Mouse (Mus musculus) limb, embryonic 13.5 days (tissue): ENCODE measurements around the gene Syn3. TPM values are rescaled to one million over a fixed set of nuclear protein-coding genes. Genes with fewer than 3 reads are reported as not detected.

Experiments
- ATAC-seq: fragments of 200-750 bp; cut with Nextera tagmentation; 2 replicates; pipeline ENCODE4 v1.8.0; 2017; ENCODE audit warnings: low read depth, moderate number of reproducible peaks, moderate TSS enrichment; ENCODE audit not compliant: low FRiP score
- H3K27ac ChIP-seq: fragments of 300-500 bp; sonication (generic); 2 replicates; pipeline ENCODE4 v1.5.1; 2015; ENCODE audit warnings: inconsistent platforms, mild to moderate bottlenecking, moderate library complexity
- H3K27me3 ChIP-seq: fragments of 300-500 bp; sonication (generic); 2 replicates; pipeline ENCODE4 v1.6.1; 2015; ENCODE audit warnings: mild to moderate bottlenecking, inconsistent platforms
- H3K36me3 ChIP-seq: fragments of 300-500 bp; sonication (generic); 2 replicates; pipeline ENCODE4 v1.6.1; 2015; ENCODE audit warnings: inconsistent platforms, mild to moderate bottlenecking, moderate library complexity
- H3K4me1 ChIP-seq: fragments of 300-500 bp; sonication (generic); 2 replicates; pipeline ENCODE4 v1.6.1; 2015; ENCODE audit warnings: inconsistent platforms
- H3K4me2 ChIP-seq: fragments of 300-500 bp; sonication (generic); replicated peaks from 2 replicates; pipeline ENCODE4 v1.6.1; 2015; ENCODE audit warnings: inconsistent platforms, mild to moderate bottlenecking, moderate library complexity
- H3K4me3 ChIP-seq: fragments of 300-500 bp; sonication (generic); 2 replicates; pipeline ENCODE4 v1.5.1; 2015; ENCODE audit warnings: moderate library complexity, mild to moderate bottlenecking, inconsistent platforms
- H3K9ac ChIP-seq: fragments of 300-500 bp; sonication (generic); 2 replicates; pipeline ENCODE4 v1.6.1; 2015; ENCODE audit warnings: mild to moderate bottlenecking, inconsistent platforms
- H3K9me3 ChIP-seq: fragments of 300-500 bp; sonication (generic); 2 replicates; pipeline ENCODE4 v1.6.1; 2016; ENCODE audit warnings: inconsistent platforms
- WGBS: fragments of 180-500 bp; shearing (Covaris S2); methylation state at CpG from one replicate; pipeline ENCODE4 v1.1.7; 2015; 5-methylcytosine and 5-hydroxymethylcytosine counted together
- polyA plus RNA-seq: library from polyadenylated mRNA; unstranded; fragments of >200 nt; fragmentation: Nextera tagmentation; extraction: Ambion mirVana; gene quantifications from 2 replicates; pipeline ENCODE4 v1.2.1, GENCODE M21; 2015

The Syn3 gene
- polyA plus RNA-seq, 1 experiment from 2014 or later, result 3.1 TPM

DNA sequence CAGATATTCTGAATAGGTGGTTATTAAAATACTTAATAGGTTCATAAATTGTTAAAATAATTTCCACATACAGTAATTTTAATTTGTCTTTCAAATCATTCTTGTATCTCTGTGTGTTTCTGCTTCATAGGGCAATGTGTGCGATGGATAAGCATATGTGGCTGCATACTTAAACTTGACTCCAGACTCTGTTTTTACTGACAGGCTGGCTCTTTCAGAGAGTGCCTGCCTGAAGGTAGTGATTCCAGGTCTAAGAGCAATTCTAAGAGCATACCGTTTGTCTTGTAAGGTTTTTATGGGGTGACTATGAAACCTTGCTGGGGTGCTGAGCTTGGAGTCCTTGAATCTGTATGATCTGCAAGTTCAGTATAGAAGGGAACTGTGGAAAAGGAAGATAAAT is 472.8 kb downstream of the Syn3 start:
- WGBS, result 65% methylated on average over 2 of the region's 2 CpGs
- Histone ChIP-seq H3K27ac (no peak overlapping the region), H3K9ac (no peak overlapping the region), H3K4me3 (no peak overlapping the region), H3K36me3 (peaks cover 26% of the 10 kb centered on the region), H3K9me3 (no peaks in the 10 kb centered on the region), H3K27me3 (no peaks in the 10 kb centered on the region), H3K4me1 (peaks cover 17% of the 10 kb centered on the region), H3K4me2 (no peak overlapping the region)
- ATAC-seq, result no peak

DNA sequence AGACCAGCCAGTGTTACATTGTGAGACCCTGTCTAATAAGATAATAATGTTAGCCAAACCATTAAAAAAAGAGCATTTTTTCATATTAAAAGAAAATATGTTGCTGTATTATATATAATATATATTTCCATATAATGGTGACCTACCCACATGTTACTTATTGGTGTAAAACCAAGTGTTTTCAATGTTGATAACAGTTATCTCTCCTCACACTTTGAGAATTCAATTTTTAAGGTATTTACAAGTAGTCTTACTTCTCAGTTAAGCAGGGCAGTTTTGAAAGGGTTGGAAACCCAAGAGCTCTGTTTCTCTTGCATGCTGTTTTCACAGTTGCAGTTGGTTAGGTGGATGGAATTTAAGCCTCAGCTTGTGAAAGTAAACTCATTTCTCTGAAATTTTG is 475.5 kb downstream of the Syn3 start:
- H3K36me3 ChIP-seq, result peaks cover 5% of the 10 kb centered on the region; the same call in 1 of the 2 replicates
- no peak overlapping the region for H3K9ac ChIP-seq
- ATAC-seq, result no peak
- H3K4me2 ChIP-seq, result peak overlapping the region; percentile 79
- H3K9me3 ChIP-seq, result no peaks in the 10 kb centered on the region
- H3K4me3 ChIP-seq, result peak overlapping the region; percentile 88; the same call in 1 of the 2 replicates
- H3K27ac ChIP-seq, result no peak overlapping the region
- no peaks in the 10 kb centered on the region for H3K27me3 ChIP-seq
- peaks cover 16% of the 10 kb centered on the region for H3K4me1 ChIP-seq

DNA sequence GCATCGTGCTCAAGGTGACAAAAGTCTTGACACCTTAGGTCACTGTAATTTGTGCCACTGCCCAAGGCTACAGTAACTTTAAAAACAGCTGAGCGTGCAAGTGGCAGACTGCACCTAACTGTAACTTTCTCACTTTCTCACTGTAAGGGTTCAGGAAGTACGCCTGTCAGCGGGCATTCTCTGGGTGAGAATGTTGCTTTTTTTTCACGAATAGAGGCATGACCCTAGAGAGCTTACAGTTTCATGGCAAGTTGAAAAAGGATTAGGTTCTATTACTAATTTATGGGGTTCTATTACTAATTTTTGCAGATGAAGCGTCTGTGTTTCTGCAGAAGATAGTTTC is 476.3 kb downstream of the Syn3 start:
- H3K27ac ChIP-seq, result peak overlapping the region; percentile 90; the same call in 1 of the 2 replicates
- ATAC-seq, result no peak

DNA sequence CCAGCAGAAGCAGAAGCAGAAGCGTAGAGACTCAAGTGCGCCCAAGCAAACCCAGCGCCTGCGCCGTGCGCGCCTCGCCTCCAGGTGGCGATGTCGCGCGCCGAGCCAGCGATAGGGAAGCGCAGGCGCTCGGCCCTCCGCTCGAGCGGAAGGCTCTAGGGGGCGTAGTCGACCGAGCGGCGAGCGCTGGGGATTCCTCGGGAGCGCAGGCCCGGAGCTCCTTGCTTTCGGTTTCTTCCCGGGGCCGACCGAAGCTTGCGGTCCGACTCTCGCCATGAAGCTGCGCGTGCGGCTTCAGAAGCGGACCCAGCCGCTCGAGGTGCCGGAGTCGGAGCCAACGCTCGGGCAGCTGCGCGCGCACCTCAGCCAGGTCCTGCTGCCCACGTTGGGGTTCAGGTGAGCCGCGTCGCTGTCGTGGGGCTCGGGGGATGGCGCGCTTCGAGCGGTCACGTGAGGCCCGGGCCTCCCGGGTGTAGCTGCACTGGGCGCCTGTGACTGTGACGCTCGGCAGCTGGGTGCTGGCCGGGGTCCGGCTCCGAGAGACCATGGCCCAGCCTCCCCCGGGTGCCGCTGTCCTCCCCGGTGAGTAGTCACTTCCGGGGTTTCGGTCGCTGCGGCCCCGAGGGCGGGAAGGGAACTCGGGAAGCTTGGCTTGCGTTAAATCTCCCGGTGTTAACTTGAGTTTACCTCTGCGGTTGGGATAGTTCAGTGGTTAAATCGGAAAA is 476.8 kb downstream of the Syn3 start, which contains the start of gene Fbxo7:
Gene Fbxo7 (plus strand): TSS at position 224 of the 725 bp plus-strand sequence.
- Histone ChIP-seq H3K4me3 (peak within 1 kb of the TSS; percentile 88), H3K4me2 (peak within 1 kb of the TSS; percentile 79), H3K27me3 (no peaks in the 10 kb centered on the region), H3K9me3 (no peaks in the 10 kb centered on the region), H3K9ac (peak within 1 kb of the TSS; percentile 90), H3K27ac (peak within 1 kb of the TSS; percentile 90), H3K4me1 (peaks cover 16% of the 10 kb centered on the region), H3K36me3 (peaks cover 5% of the 10 kb centered on the region; the same call in 1 of the 2 replicates)
- peak; percentile 94 for ATAC-seq
- under 1% methylated on average over 82 of the region's 82 CpGs for WGBS

More for the DNA sequence above, 476.3 kb downstream of the Syn3 start:
- peak overlapping the region; percentile 90 for H3K9ac ChIP-seq
- H3K4me3 ChIP-seq, result peak overlapping the region; percentile 88
- no peaks in the 10 kb centered on the region for H3K9me3 ChIP-seq
- no peaks in the 10 kb centered on the region for H3K27me3 ChIP-seq
- H3K4me1 ChIP-seq, result peaks cover 16% of the 10 kb centered on the region
- peaks cover 5% of the 10 kb centered on the region; the same call in 1 of the 2 replicates for H3K36me3 ChIP-seq
- 4% methylated on average over 6 of the region's 6 CpGs for WGBS
- H3K4me2 ChIP-seq, result peak overlapping the region; percentile 79

DNA sequence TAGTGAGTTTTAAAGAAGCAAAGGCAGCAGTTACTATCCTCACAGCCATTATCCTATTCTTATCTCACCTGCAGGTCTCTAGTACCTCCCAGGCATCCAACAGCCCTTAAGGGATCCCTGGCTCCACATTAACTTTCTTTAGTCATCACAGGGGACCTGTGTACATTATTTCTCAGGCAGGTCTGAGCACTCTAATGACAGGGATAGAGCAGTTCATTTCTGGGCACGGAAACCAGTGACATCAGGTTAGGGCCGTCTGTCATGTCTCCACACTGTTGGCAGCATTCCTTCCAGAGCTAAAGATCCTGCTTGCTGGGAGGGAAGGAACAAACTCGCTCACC is 477.3 kb downstream of the Syn3 start:
- H3K4me1 ChIP-seq, result peaks cover 16% of the 10 kb centered on the region
- under 1% methylated on average over 3 of the region's 3 CpGs for WGBS
- no peaks in the 10 kb centered on the region for H3K27me3 ChIP-seq
- no peaks in the 10 kb centered on the region for H3K9me3 ChIP-seq
- peaks cover 5% of the 10 kb centered on the region; the same call in 1 of the 2 replicates for H3K36me3 ChIP-seq
- peak overlapping the region; percentile 79 for H3K4me2 ChIP-seq
- no peak for ATAC-seq
- H3K4me3 ChIP-seq, result peak overlapping the region; percentile 88
- no peak overlapping the region; the same call in 1 of the 2 replicates for H3K27ac ChIP-seq
- H3K9ac ChIP-seq, result 0 out of 2 replicates have a peak overlapping the region, but pooled peaks have one; percentile 35

DNA sequence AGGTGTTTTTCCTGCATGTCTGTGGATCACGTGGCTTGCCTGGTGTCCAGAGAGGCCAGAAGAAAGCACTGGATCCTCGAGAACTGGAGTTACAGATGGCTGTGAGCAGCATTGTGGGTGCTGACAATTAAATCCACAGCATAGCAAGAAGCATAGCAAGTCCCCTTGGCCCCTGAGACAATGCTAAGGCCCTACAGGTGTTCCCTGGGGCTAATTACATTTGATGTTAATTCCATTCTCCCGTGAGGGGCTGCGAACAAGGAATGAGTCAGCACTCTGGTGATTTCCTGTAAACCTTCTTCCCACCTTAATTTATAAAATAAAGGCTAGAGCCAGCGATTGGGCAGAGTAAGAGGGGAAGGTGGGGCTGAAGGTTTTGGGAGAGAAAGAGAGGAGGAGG is 479.9 kb downstream of the Syn3 start:
- Histone ChIP-seq H3K27me3 (no peaks in the 10 kb centered on the region; the same call in 1 of the 2 replicates), H3K36me3 (no peaks in the 10 kb centered on the region), H3K4me3 (no peak overlapping the region), H3K27ac (no peak overlapping the region), H3K4me1 (peaks cover 14% of the 10 kb centered on the region), H3K9me3 (no peaks in the 10 kb centered on the region), H3K4me2 (no peak overlapping the region), H3K9ac (no peak overlapping the region)
- WGBS, result 34% methylated on average over 5 of the region's 5 CpGs
- ATAC-seq, result no peak

DNA sequence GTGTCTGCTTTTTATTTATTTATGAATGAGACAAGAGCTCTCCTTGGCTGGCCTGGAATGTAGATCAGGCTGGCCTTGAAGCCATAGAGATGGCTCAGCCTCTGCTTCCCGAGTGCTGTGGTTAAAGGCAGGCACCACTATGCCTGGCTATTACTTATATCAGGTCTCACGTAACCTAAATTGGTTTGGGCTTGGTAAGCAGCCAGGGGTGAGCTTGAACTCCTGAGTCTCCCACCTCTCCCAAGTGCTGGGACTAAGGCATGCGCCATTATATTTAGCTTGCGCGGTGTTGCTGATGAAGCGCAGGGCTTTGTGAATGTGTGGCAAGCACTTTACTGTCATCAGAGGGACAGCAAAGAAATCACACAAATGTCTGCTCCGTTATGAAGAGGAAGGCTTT is 480.9 kb downstream of the Syn3 start:
- Histone ChIP-seq H3K27me3 (no peaks in the 10 kb centered on the region; the same call in 1 of the 2 replicates), H3K4me2 (no peak overlapping the region), H3K27ac (no peak overlapping the region), H3K4me3 (no peak overlapping the region), H3K36me3 (no peaks in the 10 kb centered on the region), H3K9me3 (no peaks in the 10 kb centered on the region), H3K4me1 (peaks cover 9% of the 10 kb centered on the region), H3K9ac (no peak overlapping the region)
- ATAC-seq, result no peak
- WGBS, result 85% methylated on average over 7 of the region's 7 CpGs

DNA sequence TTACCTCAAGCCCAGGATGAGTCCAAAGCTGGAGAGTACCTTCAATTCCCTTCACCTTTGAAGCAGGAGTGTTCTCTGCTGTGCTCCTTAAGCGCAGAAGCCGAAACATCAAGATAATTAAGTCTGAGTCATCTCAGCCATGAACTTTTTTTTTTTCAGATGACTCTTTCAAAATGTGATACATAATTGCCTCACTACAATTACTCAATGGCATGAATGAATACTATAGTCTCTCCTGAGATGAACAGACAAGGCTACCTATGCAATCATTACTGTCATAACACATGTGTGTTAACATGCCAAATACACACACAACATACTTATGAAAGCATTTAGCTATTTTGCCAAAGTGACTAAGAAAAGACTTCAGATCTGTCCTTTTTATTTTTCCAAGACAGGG is 486.9 kb downstream of the Syn3 start, which contains the start of gene Bpifc:
Gene Bpifc (minus strand): TSS at position 115 of the 400 bp plus-strand sequence.
- Histone ChIP-seq H3K27me3 (no peaks in the 10 kb centered on the region; the same call in 1 of the 2 replicates), H3K36me3 (no peaks in the 10 kb centered on the region), H3K9ac (no peak within 1 kb of the TSS), H3K4me2 (no peak within 1 kb of the TSS), H3K4me3 (no peak within 1 kb of the TSS), H3K9me3 (no peaks in the 10 kb centered on the region), H3K27ac (no peak within 1 kb of the TSS), H3K4me1 (no peaks in the 10 kb centered on the region)
- 87% methylated on average over 2 of the region's 2 CpGs for WGBS
- ATAC-seq, result no peak

DNA sequence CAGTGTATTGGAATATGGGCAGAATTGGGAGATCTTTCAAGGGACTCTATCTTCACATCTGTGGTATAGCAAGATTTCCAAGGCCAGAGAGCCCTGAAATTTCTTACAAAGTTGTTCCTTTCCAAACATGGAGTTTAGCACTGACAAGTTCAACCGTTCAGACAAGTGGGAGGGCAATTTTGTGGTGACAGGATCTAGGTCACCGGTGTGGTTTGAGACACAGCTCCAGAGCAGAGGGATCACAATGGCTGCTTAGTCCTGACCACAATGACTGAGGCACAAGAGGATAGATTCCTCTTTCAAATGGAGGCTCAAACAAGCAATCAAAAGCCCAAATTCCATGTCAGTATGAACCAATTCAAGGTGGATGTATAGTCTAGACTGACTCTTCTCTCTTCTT is 487.5 kb downstream of the Syn3 start:
- H3K9ac ChIP-seq, result no peak overlapping the region
- H3K9me3 ChIP-seq, result no peaks in the 10 kb centered on the region
- H3K27ac ChIP-seq, result no peak overlapping the region
- H3K36me3 ChIP-seq, result no peaks in the 10 kb centered on the region
- H3K4me3 ChIP-seq, result no peak overlapping the region
- no peak overlapping the region for H3K4me2 ChIP-seq
- H3K4me1 ChIP-seq, result no peaks in the 10 kb centered on the region
- H3K27me3 ChIP-seq, result no peaks in the 10 kb centered on the region; the same call in 1 of the 2 replicates
- no peak for ATAC-seq
- WGBS, result 83% methylated on average over 2 of the region's 2 CpGs

DNA sequence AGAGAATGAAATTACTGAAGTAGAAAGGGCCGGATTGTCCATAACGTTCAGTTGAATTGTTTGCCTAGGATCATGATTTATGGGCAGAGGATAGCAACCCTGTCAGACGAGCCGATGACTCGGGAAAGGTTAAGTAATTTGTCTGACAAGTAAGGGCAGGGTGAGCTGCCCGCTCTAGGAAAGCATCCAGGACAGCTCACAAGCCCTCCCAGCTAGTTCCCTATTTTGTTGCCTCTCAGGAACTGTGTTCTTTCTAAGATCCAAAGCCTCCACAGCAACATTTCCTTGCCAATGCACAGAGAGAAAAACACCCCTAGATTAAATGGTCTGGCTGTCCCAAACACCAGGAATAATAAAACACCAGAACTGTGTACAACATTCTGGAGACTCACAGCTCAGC is 488.1 kb downstream of the Syn3 start:
- Histone ChIP-seq H3K27me3 (no peaks in the 10 kb centered on the region), H3K27ac (no peak overlapping the region), H3K9me3 (no peaks in the 10 kb centered on the region), H3K36me3 (no peaks in the 10 kb centered on the region), H3K4me1 (no peaks in the 10 kb centered on the region), H3K9ac (no peak overlapping the region), H3K4me3 (no peak overlapping the region), H3K4me2 (no peak overlapping the region)
- WGBS, result 20% methylated on average over 6 of the region's 6 CpGs
- no peak for ATAC-seq

DNA sequence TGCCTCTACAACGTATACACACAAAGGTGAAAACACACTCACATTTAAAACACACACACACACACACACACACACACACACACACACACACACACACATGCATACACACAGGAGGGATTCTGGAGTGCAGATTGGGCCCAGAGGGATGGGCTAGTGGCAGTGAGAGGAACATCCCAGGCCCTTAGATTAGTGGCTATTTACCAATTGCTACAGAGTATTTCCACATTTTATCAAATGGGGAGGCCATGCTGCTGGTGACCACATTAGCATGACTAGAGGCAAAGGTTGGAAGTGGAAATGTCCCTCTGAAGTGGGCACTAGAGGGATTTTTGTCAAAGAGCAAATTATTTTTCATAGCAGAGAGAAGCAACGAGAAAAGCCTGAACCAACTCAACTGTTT is 489.0 kb downstream of the Syn3 start:
- WGBS, result 77% methylated on average over 2 of the region's 2 CpGs
- H3K4me1 ChIP-seq, result no peaks in the 10 kb centered on the region
- H3K27ac ChIP-seq, result no peak overlapping the region

DNA sequence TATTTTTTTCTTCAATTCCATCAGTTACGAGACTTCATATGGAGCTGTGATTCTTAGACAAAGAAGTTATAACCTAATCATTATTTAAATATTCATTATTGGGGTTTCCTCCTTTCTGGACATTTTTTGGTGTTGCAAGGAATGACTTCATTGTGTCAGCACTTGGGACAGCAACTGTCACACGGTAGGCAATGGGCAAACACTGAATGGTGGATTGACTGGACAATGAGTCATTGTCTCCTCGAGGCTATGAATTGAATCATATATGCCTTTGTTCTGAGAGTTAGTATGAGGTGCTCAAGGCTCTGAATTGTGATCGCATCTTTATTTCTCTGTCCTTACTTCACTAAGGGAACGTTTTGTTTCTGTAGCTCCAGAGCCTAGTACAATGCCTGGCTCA is 492.2 kb downstream of the Syn3 start:
- Histone ChIP-seq H3K4me2 (no peak overlapping the region), H3K27ac (no peak overlapping the region), H3K9ac (no peak overlapping the region), H3K36me3 (no peaks in the 10 kb centered on the region), H3K4me1 (no peaks in the 10 kb centered on the region), H3K27me3 (no peaks in the 10 kb centered on the region), H3K4me3 (no peak overlapping the region), H3K9me3 (no peaks in the 10 kb centered on the region)
- WGBS, result 85% methylated on average over 5 of the region's 5 CpGs
- ATAC-seq, result no peak

More for the DNA sequence above, 489.0 kb downstream of the Syn3 start:
- no peaks in the 10 kb centered on the region for H3K36me3 ChIP-seq
- no peak for ATAC-seq
- H3K27me3 ChIP-seq, result no peaks in the 10 kb centered on the region
- no peak overlapping the region for H3K9ac ChIP-seq
- no peak overlapping the region for H3K4me2 ChIP-seq
- no peak overlapping the region for H3K4me3 ChIP-seq
- H3K9me3 ChIP-seq, result no peaks in the 10 kb centered on the region
